Mouse (Mus musculus): ENCODE measurements around the gene Sptlc2. TPM values are rescaled to one million over a fixed set of nuclear protein-coding genes. Genes with fewer than 3 reads are reported as not detected.
"Not testable (repeated sequence)": the region's sequence is repeated elsewhere in the genome, so short reads cannot be mapped to it uniquely, and the experiment has no call there.

The Sptlc2 gene
- total RNA-seq, 1 experiment from 2014 or later, result 133 TPM

DNA sequence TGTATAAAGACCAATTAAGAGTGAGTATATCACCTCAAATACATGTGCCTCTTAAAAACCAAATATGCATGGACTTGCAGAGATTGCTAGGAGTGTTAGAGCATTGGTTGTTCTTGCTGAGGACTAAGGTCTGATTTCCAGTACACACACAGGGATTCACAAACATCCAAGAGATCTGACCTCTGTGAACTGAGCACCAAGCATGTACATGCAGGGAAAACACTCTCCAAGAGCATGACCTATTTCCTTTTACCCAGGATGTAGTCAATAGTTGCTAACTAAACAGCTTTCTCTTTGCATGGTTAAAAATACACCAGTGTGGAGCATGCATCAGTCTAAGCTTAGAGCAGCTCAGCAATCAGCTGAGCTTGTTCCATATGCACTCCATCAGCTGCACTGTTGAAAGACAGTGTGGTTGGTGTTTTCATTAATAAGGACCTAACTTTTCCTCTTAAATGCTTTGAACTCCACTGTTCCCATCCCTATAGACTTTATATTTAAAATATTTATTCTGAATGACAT is 45.0 kb downstream of the Sptlc2 start:
- no peak for ATAC-seq (ENCODE audit: extremely low read depth, insufficient number of reproducible peaks, low FRiP score, poor library complexity, severe bottlenecking)

DNA sequence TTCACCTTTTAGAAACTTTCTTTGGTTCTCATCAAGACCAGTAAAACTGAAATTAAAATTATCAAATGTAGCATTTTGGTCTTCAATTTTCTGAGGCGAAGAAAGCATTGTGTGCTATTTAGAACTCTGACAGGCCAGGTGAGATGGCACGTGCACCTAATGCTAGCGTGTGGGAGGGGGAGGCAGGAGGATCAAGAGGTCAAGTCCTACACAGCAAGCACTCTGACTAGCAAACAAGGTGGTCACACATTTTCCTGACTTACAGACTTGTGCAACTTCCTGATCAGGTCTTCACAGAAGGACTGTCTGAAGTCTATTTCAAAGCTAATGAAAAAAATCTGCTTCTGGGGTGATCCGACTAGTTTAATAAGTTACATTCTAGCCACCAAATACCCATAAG is 50.1 kb downstream of the Sptlc2 start:
- ATAC-seq (ENCODE audit: extremely low read depth, insufficient number of reproducible peaks, low FRiP score, poor library complexity, severe bottlenecking), result no peak

GRCm38 (mm10) chr12:87334886-87335285 is 53.3 kb downstream of the Sptlc2 start:
- no peak for ATAC-seq (ENCODE audit: extremely low read depth, insufficient number of reproducible peaks, low FRiP score, poor library complexity, severe bottlenecking)

GRCm38 (mm10) chr12:87333794-87334193 is 54.4 kb downstream of the Sptlc2 start:
- ATAC-seq (ENCODE audit: extremely low read depth, insufficient number of reproducible peaks, low FRiP score, poor library complexity, severe bottlenecking), result no peak

GRCm38 (mm10) chr12:87332511-87332910 is 55.6 kb downstream of the Sptlc2 start:
- no peak for ATAC-seq (ENCODE audit: extremely low read depth, insufficient number of reproducible peaks, low FRiP score, poor library complexity, severe bottlenecking)

DNA sequence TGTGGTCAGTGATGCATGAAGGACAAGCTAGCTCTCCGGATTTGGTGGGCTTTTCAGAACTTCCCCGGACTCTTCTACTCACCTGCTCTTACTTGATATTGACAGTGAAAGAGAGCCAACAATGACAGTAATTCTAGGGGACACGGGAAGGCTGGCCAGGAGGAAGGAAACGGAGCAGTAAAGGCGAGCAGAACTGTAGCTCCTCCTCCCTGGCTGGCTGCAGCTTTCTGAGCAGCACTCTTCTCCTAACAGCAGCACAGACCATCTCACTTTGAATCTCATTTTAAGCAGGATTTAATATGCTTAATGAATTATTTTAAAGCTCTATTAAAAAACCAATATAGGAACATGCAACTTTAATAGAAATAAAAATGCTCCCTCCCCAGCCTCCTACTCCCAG is 56.2 kb downstream of the Sptlc2 start:
- no peak for ATAC-seq (ENCODE audit: extremely low read depth, insufficient number of reproducible peaks, low FRiP score, poor library complexity, severe bottlenecking)

DNA sequence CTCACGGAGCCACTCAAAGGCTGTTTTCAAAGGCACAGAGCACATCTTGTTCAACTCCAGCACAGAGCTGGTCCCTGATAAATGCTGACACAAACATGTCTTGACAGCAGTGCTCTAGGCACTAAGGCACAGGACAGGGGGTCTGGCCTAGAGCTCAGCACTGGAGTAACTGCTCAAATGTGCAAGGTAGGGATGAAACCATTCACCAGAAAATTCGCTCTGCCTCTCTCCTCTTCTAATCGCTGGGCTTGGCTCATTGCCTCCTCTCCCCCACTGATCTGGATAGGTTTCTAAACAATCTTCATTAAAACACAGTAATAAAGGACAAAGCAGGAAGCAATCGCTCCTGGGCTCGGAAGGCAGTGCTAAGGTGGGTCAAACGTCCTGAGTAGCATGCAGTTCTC is 57.1 kb downstream of the Sptlc2 start:
- ATAC-seq (ENCODE audit: extremely low read depth, insufficient number of reproducible peaks, low FRiP score, poor library complexity, severe bottlenecking), result no peak

DNA sequence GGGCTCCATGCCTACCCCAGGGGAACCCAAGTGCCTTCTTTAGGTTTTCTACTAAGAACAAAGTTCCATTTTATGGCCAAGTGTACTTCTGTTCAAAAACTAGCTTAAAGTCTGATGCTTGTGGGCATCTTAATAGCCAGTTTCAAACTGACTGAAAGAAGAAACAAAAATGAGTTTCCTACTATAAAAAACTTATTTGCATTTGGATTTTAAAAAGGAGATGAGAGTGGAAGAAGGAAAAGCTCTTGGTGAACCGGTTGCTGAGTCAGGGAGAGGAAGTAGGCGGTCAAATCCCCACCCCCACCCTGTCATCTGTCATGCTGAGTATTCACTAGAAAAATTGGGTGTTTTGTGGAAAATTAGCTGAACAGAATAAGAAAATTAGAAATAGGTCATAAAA is 57.9 kb downstream of the Sptlc2 start:
- ATAC-seq (ENCODE audit: extremely low read depth, insufficient number of reproducible peaks, low FRiP score, poor library complexity, severe bottlenecking), result no peak

DNA sequence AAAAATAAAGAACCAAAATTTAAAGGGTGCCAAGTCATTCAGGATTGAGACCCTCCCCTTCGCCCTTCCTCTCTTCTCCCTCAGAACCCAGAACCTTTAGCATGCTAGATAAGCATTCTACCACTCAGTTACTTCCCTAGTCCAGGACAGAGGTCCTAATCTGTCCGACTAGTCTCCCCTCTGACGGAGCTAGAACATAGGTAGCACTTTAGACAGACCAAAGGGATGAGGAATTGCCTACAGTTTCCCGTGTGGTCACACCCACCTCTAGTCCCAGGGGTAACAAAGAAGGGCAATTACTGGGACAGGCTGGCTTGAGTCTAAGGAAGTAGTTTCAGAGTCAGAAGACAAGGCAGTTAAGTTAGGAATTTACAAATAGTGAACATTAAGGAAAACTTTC is 60.1 kb downstream of the Sptlc2 start:
- no peak for ATAC-seq (ENCODE audit: extremely low read depth, insufficient number of reproducible peaks, low FRiP score, poor library complexity, severe bottlenecking)

GRCm38 (mm10) chr12:87327610-87328009 is 60.5 kb downstream of the Sptlc2 start:
- ATAC-seq (ENCODE audit: extremely low read depth, insufficient number of reproducible peaks, low FRiP score, poor library complexity, severe bottlenecking), result no peak

GRCm38 (mm10) chr12:87325452-87325851 is 62.7 kb downstream of the Sptlc2 start:
- no peak for ATAC-seq (ENCODE audit: extremely low read depth, insufficient number of reproducible peaks, low FRiP score, poor library complexity, severe bottlenecking)

DNA sequence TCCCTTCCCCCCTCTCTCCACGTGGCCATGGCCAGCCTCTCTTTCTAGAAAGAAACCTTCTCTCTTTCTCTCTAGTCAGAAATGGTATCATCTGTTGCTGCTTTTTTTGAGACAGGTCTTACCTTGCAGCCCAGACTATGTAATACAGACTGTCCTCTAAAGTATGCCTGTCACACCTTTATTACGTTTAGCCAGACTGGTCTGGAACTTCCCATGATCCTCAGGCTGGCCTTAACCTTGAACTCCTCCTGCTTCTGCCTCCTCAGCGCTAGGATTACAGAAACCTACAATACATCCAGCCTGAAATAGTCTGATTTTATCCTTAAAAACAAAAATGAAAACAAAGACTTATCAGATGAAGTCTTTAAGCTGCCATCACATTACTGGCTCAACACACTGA is 68.9 kb downstream of the Sptlc2 start:
- ATAC-seq (ENCODE audit: extremely low read depth, insufficient number of reproducible peaks, low FRiP score, poor library complexity, severe bottlenecking), result no peak

GRCm38 (mm10) chr12:87317951-87318350 is 70.2 kb downstream of the Sptlc2 start:
- no peak for ATAC-seq (ENCODE audit: extremely low read depth, insufficient number of reproducible peaks, low FRiP score, poor library complexity, severe bottlenecking)

DNA sequence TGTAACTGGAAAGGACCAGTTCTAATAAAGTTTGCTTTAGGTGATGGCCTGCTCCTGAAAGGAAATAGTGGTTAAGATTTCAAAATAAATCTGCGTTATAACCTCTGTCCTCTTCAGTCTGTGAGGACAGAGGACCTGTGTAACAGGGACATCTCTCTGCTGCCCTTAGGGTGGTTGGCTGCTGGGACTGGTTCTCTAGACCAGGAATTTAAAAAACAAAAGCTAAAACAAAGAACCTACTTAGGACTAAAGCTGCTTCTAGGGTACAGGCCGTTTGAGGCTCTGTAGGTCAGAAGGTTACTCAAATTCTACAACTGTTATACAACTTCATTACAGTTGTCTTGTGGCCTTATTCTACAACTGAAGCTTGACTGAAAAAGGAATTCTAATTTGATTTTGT is 75.1 kb downstream of the Sptlc2 start:
- no peak for ATAC-seq (ENCODE audit: extremely low read depth, insufficient number of reproducible peaks, low FRiP score, poor library complexity, severe bottlenecking)

DNA sequence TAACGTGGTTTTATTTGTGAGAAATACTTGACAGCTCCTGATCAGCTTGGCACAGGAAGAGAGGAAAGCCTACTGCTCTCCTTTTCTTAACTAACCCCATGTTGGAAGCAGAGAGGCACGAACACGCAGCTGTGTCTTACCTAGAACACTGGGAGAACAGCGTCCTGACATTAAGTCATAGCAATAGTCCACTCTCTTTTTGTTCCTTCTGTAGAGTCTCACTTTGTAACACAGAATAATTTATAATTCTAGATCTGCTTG is 81.6 kb downstream of the Sptlc2 start:
- not testable (repeated sequence) for ATAC-seq (ENCODE audit: extremely low read depth, insufficient number of reproducible peaks, low FRiP score, poor library complexity, severe bottlenecking)

GRCm38 (mm10) chr12:87305767-87306583 is 82.2 kb downstream of the Sptlc2 start:
- ATAC-seq (ENCODE audit: extremely low read depth, insufficient number of reproducible peaks, low FRiP score, poor library complexity, severe bottlenecking), result no peak

- ATAC-seq (ENCODE audit: extremely low read depth, insufficient number of reproducible peaks, low FRiP score, poor library complexity, severe bottlenecking), result no peak
These were observed 87.0 kb downstream of the Sptlc2 start for GRCm38 (mm10) chr12:87301189-87301588.

GRCm38 (mm10) chr12:87300441-87300690 is 87.8 kb downstream of the Sptlc2 start:
- no peak for ATAC-seq (ENCODE audit: extremely low read depth, insufficient number of reproducible peaks, low FRiP score, poor library complexity, severe bottlenecking)

DNA sequence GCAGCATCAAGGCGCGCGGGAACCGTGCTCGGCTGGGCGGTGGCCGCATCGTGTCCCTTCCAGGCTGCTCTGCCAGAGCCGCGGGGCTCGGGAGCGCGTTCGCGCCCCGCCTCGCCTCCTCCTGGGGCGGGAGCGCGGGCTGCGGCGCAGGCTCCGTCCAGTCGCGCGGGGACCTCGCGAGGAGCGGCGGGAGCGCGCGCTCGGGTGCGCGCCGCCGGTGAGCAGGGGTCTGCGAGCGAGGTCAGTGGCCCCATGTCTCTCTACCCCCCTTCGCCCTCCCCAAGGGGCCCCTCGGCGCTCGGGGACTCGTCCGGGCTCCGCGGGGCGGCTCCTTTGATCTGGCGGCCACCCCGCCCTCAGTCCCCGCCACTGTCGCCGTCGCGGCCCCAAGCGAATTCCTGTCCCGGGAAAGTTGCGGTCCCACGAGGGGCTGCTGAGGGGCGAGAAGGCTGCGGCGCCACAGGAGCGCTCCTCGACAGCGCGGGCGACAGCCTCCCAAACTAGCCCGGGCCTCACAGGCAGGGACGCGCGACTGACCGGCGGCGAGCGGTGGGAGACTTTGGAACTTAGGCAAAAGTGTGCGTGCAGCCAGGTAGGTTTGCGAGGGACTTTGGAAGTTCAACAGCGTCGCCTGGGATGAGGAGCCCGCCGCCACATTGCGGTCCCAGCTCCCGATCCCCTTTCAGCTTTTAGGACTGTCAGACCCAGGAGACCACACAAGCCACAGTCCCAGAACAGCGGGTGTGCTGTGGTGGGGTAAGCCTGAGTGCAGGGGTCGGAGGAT is 88.3 kb downstream of the Sptlc2 start, which contains the start of gene Ism2:
Gene Ism2, minus strand, starts transcription at position 49 of the 784 bp plus-strand sequence.
- no peak for ATAC-seq (ENCODE audit: extremely low read depth, insufficient number of reproducible peaks, low FRiP score, poor library complexity, severe bottlenecking)

DNA sequence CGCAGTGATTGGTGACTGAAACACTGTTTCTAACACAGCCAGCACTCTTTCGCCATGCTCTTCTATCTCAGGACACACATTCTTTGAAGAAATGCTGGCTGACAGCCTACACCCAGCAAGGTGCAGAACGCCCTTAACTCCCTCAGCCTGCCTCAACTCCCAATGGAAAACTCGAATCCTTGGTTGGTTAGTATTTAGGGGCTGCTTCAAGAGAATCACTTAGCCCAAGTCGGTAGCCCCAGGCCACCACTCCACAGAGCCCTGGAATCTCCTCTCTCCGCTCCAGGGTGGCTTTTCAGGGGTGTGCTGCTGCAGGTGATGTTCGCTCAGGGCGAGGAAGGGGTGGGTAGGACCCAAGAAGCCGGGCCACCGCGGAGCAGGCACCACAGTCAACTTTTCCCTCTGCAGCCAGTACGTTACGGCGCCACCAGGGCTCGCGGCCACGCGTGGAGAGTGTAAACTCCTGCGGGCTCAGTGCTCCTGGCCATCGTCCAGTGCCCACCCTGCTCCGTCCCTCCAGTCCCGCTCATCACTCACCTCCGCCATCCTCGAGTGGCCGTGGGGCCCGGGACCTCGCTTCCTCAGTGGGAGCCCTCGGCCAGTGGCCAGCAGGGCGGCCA is 89.0 kb downstream of the Sptlc2 start:
- ATAC-seq (ENCODE audit: extremely low read depth, insufficient number of reproducible peaks, low FRiP score, poor library complexity, severe bottlenecking), result no peak
